In genomic region chr13:73879824-73880223, GRCm38 (mm10) we compare ENCODE assay signal across 8 mouse cellular contexts. TPM values are rescaled to one million over a fixed set of nuclear protein-coding genes. Genes with fewer than 3 reads are reported as not detected.
DNase-seq lines count a peak whose midpoint lies in the region; ATAC-seq and TF ChIP-seq lines count a peak whose summit lies in the region.

No protein-coding gene starts in this region.

- 89% methylated on average over 5 of the region's 5 CpGs for WGBS in hindbrain, embryonic 10.5 days
- WGBS in hindbrain, embryonic 11.5 days, result 87% methylated on average over 5 of the region's 5 CpGs
- 85% methylated on average over 5 of the region's 5 CpGs for WGBS in embryonic facial prominence, embryonic 13.5 days
- WGBS in midbrain, embryonic 15.5 days, result 85% methylated on average over 5 of the region's 5 CpGs

- peak; percentile 22 for DNase-seq in hindbrain, embryonic 10.5 days (ENCODE audit: low spot score)
- no peak for DNase-seq in hindbrain, embryonic 11.5 days (ENCODE audit: low spot score)
- peak; percentile 14 for DNase-seq in MEL-GATA-1-ER (ENCODE audit: extremely low read depth, low read depth)
- DNase-seq in lung, postnatal 10 days, result peak; percentile 69
- peak; percentile 44 to 85 for DNase-seq in thymus, postnatal 10 days (ENCODE audit: low spot score in 2 of 2)

- ATAC-seq in hindbrain, embryonic 11.5 days (ENCODE audit: low FRiP score), result no peak
- ATAC-seq in embryonic facial prominence, embryonic 13.5 days (ENCODE audit: insufficient number of reproducible peaks, insufficient read depth, low FRiP score, low TSS enrichment, low read depth), result peak; percentile 72
- ATAC-seq in midbrain, embryonic 15.5 days (replicated peaks), result no peak

- no peak overlapping the region for H3K4me2 ChIP-seq in hindbrain, embryonic 11.5 days (replicated peaks; ENCODE audit: low read depth, low read length)
- H3K4me2 ChIP-seq in embryonic facial prominence, embryonic 13.5 days, result no peak overlapping the region
- no peak overlapping the region for H3K4me2 ChIP-seq in midbrain, embryonic 15.5 days

- H3K9me3 ChIP-seq in hindbrain, embryonic 10.5 days, result peaks cover 5% of the 10 kb centered on the region; the same call in 1 of the 2 replicates
- H3K9me3 ChIP-seq in hindbrain, embryonic 11.5 days (ENCODE audit: control insufficient read depth, low read length), result no peaks in the 10 kb centered on the region
- no peaks in the 10 kb centered on the region for H3K9me3 ChIP-seq in embryonic facial prominence, embryonic 13.5 days
- H3K9me3 ChIP-seq in midbrain, embryonic 15.5 days, result no peaks in the 10 kb centered on the region

- peaks cover 5% of the 10 kb centered on the region; the same call in 1 of the 2 replicates for H3K4me1 ChIP-seq in hindbrain, embryonic 10.5 days (replicated peaks)
- H3K4me1 ChIP-seq in hindbrain, embryonic 11.5 days (replicated peaks; ENCODE audit: control insufficient read depth, insufficient read depth, low read length), result no peaks in the 10 kb centered on the region
- H3K4me1 ChIP-seq in embryonic facial prominence, embryonic 13.5 days, result peaks cover 31% of the 10 kb centered on the region
- H3K4me1 ChIP-seq in midbrain, embryonic 15.5 days, result no peaks in the 10 kb centered on the region

- H3K9ac ChIP-seq in hindbrain, embryonic 11.5 days (ENCODE audit: low read depth, low read length), result no peak overlapping the region
- H3K9ac ChIP-seq in embryonic facial prominence, embryonic 13.5 days, result no peak overlapping the region
- H3K9ac ChIP-seq in midbrain, embryonic 15.5 days, result no peak overlapping the region

- no peaks in the 10 kb centered on the region for H3K79me2 ChIP-seq in C2C12 (ENCODE audit: control insufficient read depth, insufficient read depth)

- no peak overlapping the region for H3ac ChIP-seq in C2C12 (ENCODE audit: control insufficient read depth, insufficient read length, low read depth)

- no peak overlapping the region for H3K4me3 ChIP-seq in hindbrain, embryonic 10.5 days
- H3K4me3 ChIP-seq in hindbrain, embryonic 11.5 days (ENCODE audit: low read depth, low read length), result no peak overlapping the region
- H3K4me3 ChIP-seq in C2C12 (ENCODE audit: insufficient read depth, poor library complexity, severe bottlenecking), result no peak overlapping the region
- no peak overlapping the region for H3K4me3 ChIP-seq in embryonic facial prominence, embryonic 13.5 days
- no peak overlapping the region for H3K4me3 ChIP-seq in midbrain, embryonic 15.5 days

- H3K27me3 ChIP-seq in hindbrain, embryonic 10.5 days (ENCODE audit: insufficient read depth, poor library complexity, severe bottlenecking), result no peaks in the 10 kb centered on the region
- no peaks in the 10 kb centered on the region for H3K27me3 ChIP-seq in hindbrain, embryonic 11.5 days (ENCODE audit: control insufficient read depth, insufficient read depth, low read length)
- no peaks in the 10 kb centered on the region for H3K27me3 ChIP-seq in C2C12 (ENCODE audit: control insufficient read depth, insufficient read depth, insufficient read length)
- no peaks in the 10 kb centered on the region for H3K27me3 ChIP-seq in embryonic facial prominence, embryonic 13.5 days
- no peaks in the 10 kb centered on the region for H3K27me3 ChIP-seq in midbrain, embryonic 15.5 days (replicated peaks)

- no peak overlapping the region for H3K27ac ChIP-seq in hindbrain, embryonic 10.5 days
- H3K27ac ChIP-seq in hindbrain, embryonic 11.5 days (ENCODE audit: low read depth, low read length), result no peak overlapping the region
- no peak overlapping the region for H3K27ac ChIP-seq in embryonic facial prominence, embryonic 13.5 days
- no peak overlapping the region for H3K27ac ChIP-seq in midbrain, embryonic 15.5 days

- no peaks in the 10 kb centered on the region for H3K36me3 ChIP-seq in hindbrain, embryonic 10.5 days
- no peaks in the 10 kb centered on the region for H3K36me3 ChIP-seq in hindbrain, embryonic 11.5 days (ENCODE audit: control insufficient read depth, insufficient read depth, low read length)
- no peaks in the 10 kb centered on the region for H3K36me3 ChIP-seq in C2C12 (ENCODE audit: control insufficient read depth, insufficient read depth)
- no peaks in the 10 kb centered on the region for H3K36me3 ChIP-seq in embryonic facial prominence, embryonic 13.5 days
- no peaks in the 10 kb centered on the region for H3K36me3 ChIP-seq in midbrain, embryonic 15.5 days (replicated peaks)

- H3K79me3 ChIP-seq in C2C12 (ENCODE audit: low read depth), result no peaks in the 10 kb centered on the region

- TF ChIP-seq CTCF in C2C12 (IDR thresholded peaks at IDR 0.05; ENCODE audit: control insufficient read depth, insufficient read depth, insufficient read length), result peak; percentile 23

TF ChIP-seq in C2C12, 6 proteins besides CTCF, POLR2A, EP300 and RAD21:
- TF ChIP-seq MAX (IDR thresholded peaks at IDR 0.05), result no peak
- no peak for TF ChIP-seq FOSL1 (IDR thresholded peaks at IDR 0.05; ENCODE audit: insufficient read depth, low read length, poor library complexity, severe bottlenecking)
- TF ChIP-seq USF1 (IDR thresholded peaks at IDR 0.05; ENCODE audit: low read depth), result no peak
- no peak for TF ChIP-seq CEBPB (IDR thresholded peaks at IDR 0.05; ENCODE audit: low read depth)
- no peak for TF ChIP-seq MYOD1 (IDR thresholded peaks at IDR 0.05; ENCODE audit: control insufficient read depth, insufficient read length, low read depth)
- TF ChIP-seq MYOG (IDR thresholded peaks at IDR 0.05; ENCODE audit: control insufficient read depth, extremely low read depth, insufficient read length), result no peak
TF ChIP-seq in C2C12: peak in this region for 0.

RNA-seq across cellular contexts. Expression of gene Nkd2, which starts 32.4 kb away (rescaled TPM):
- 15.8 and 18.1 TPM in 2 replicates for polyA plus RNA-seq in hindbrain, embryonic 10.5 days (2016; fragmentation: Nextera tagmentation; extraction: Ambion mirVana)
- polyA plus RNA-seq in hindbrain, embryonic 11.5 days (2014; fragmentation: Nextera tagmentation; extraction: Ambion mirVana), result 14.7 TPM in 2 replicates
- 0.04 TPM for polyA plus RNA-seq in C2C12 (2012; fragmentation: generic; extraction: Trizol)
- 40.6 and 44.9 TPM in 2 replicates for polyA plus RNA-seq in embryonic facial prominence, embryonic 13.5 days (2015; fragmentation: Nextera tagmentation; extraction: Ambion mirVana)
- 16.7 and 16.9 TPM in 2 replicates for polyA plus RNA-seq in midbrain, embryonic 15.5 days (2015; fragmentation: Nextera tagmentation; extraction: Ambion mirVana)

RNA-seq across cellular contexts. Expression of gene Trip13, which starts 57.8 kb away (rescaled TPM):
- 51.5 and 61.9 TPM in 2 replicates for polyA plus RNA-seq in hindbrain, embryonic 10.5 days (2016; fragmentation: Nextera tagmentation; extraction: Ambion mirVana)
- 40.1 and 49.5 TPM in 2 replicates for polyA plus RNA-seq in hindbrain, embryonic 11.5 days (2014; fragmentation: Nextera tagmentation; extraction: Ambion mirVana)
- 17.5 TPM for polyA plus RNA-seq in C2C12 (2012; fragmentation: generic; extraction: Trizol)
- 42.6 and 46.0 TPM in 2 replicates for polyA plus RNA-seq in embryonic facial prominence, embryonic 13.5 days (2015; fragmentation: Nextera tagmentation; extraction: Ambion mirVana)
- polyA plus RNA-seq in midbrain, embryonic 15.5 days (2015; fragmentation: Nextera tagmentation; extraction: Ambion mirVana), result 11.6 and 13.0 TPM in 2 replicates

RNA-seq across cellular contexts. Expression of gene Brd9, which starts 57.8 kb away (rescaled TPM):
- polyA plus RNA-seq in hindbrain, embryonic 10.5 days (2016; fragmentation: Nextera tagmentation; extraction: Ambion mirVana), result 56.3 and 64.6 TPM in 2 replicates
- polyA plus RNA-seq in hindbrain, embryonic 11.5 days (2014; fragmentation: Nextera tagmentation; extraction: Ambion mirVana), result 76.7 and 77.5 TPM in 2 replicates
- 22.7 TPM for polyA plus RNA-seq in C2C12 (2012; fragmentation: generic; extraction: Trizol)
- polyA plus RNA-seq in embryonic facial prominence, embryonic 13.5 days (2015; fragmentation: Nextera tagmentation; extraction: Ambion mirVana), result 63.5 and 68.6 TPM in 2 replicates
- 97.4 and 104 TPM in 2 replicates for polyA plus RNA-seq in midbrain, embryonic 15.5 days (2015; fragmentation: Nextera tagmentation; extraction: Ambion mirVana)

Comparison
In these comparisons a context has a peak if more than half of its experiments do, and no peak if none do; other contexts are left out.
1. RNA of gene Nkd2, which starts 32.4 kb away (polyA plus RNA-seq): 40.6 to 44.9 TPM in embryonic facial prominence, embryonic 13.5 days, 15.8 to 18.1 TPM in hindbrain, embryonic 10.5 days, 16.7 to 16.9 TPM in midbrain, embryonic 15.5 days and 14.7 TPM in hindbrain, embryonic 11.5 days; 0.04 TPM in C2C12 (single experiment); every median in the first group is over 10 times any median in the second.